Mouse (Mus musculus): ENCODE results near the gene Mdfic. TPM values are rescaled to one million over a fixed set of nuclear protein-coding genes. Genes with fewer than 3 reads are reported as not detected.

Mdfic gene
- total RNA-seq, 1 experiment from 2014 or later: 33.5 TPM

GRCm38 (mm10) chr6:15731452-15731851 lies 11.0 kb downstream of the Mdfic start:
- ATAC-seq (replicated peaks in 1 of 2; ENCODE audit: insufficient read depth in 1 of 2, low FRiP score in 2 of 2, low TSS enrichment in 1 of 2, low read depth in 1 of 2, poor library complexity in 2 of 2, severe bottlenecking in 2 of 2): no peak

DNA sequence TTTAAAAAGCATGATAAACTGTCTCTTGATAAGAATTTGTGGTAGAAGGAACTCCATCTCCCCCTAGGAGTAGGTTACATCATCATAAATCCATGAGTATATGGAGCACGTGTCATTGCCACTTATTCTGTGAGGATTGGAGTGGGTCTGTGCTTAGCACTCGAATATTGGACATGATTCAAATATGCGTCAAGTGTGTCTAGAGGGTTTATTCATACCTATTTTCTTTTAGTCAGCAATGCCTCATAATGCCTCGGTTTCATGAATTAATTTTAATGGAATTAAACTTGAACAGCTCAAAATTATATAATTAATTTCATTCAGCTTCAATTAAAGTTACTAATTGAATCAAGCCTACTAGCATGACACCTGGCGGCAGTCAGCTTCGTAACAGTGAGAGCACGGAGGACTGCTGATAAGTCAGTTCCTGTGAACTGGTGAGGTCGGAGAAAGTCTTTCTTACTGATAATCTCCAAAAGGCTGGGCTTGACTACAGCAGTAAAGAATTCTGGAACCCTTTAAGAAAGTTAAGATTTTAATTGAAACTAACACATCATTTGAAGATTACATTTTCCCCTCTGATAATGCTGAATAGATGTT lies 17.0 kb downstream of the Mdfic start:
- ATAC-seq (replicated peaks in 1 of 2; ENCODE audit: insufficient read depth in 1 of 2, low FRiP score in 2 of 2, low TSS enrichment in 1 of 2, low read depth in 1 of 2, poor library complexity in 2 of 2, severe bottlenecking in 2 of 2): no peak

DNA sequence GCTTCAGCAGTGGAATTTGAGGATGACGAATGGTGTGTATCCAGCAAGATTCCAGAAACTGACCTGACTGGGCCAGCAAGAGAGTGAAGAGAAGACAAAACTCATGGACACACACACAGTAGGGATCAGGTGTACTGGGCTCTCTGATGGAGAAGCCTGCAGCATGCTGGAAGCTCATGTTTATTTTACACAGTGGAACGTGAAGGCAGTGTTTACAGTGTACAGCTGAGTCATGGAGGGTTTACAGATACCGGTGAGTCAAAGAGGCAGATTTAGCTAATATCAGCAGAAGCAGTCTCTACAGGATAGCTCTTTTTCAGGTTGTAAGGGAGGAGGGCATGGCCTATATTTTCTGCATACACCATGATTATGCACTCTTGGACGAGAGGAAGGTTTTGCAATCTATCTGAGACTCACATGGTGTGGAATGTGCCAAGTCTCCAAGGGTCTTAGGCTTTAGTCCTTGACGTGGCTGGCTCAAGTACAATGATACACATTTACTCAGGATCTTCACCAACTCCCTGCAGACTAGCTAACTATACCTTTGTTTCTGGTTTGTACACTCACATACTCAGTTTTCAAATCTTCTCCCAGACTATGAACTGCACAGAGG lies 18.0 kb downstream of the Mdfic start:
- no peak for ATAC-seq (replicated peaks in 1 of 2; ENCODE audit: insufficient read depth in 1 of 2, low FRiP score in 2 of 2, low TSS enrichment in 1 of 2, low read depth in 1 of 2, poor library complexity in 2 of 2, severe bottlenecking in 2 of 2)

- ATAC-seq (replicated peaks in 1 of 2; ENCODE audit: insufficient read depth in 1 of 2, low FRiP score in 2 of 2, low TSS enrichment in 1 of 2, low read depth in 1 of 2, poor library complexity in 2 of 2, severe bottlenecking in 2 of 2): peak; percentile 78 to 87
These were observed 18.7 kb downstream of the Mdfic start for GRCm38 (mm10) chr6:15739132-15739531.

GRCm38 (mm10) chr6:15742591-15743149 lies 22.2 kb downstream of the Mdfic start:
- ATAC-seq (replicated peaks in 1 of 2; ENCODE audit: insufficient read depth in 1 of 2, low FRiP score in 2 of 2, low TSS enrichment in 1 of 2, low read depth in 1 of 2, poor library complexity in 2 of 2, severe bottlenecking in 2 of 2): no peak

- no peak for ATAC-seq (replicated peaks in 1 of 2; ENCODE audit: insufficient read depth in 1 of 2, low FRiP score in 2 of 2, low TSS enrichment in 1 of 2, low read depth in 1 of 2, poor library complexity in 2 of 2, severe bottlenecking in 2 of 2)
These were observed 22.9 kb downstream of the Mdfic start for GRCm38 (mm10) chr6:15743291-15743792.

DNA sequence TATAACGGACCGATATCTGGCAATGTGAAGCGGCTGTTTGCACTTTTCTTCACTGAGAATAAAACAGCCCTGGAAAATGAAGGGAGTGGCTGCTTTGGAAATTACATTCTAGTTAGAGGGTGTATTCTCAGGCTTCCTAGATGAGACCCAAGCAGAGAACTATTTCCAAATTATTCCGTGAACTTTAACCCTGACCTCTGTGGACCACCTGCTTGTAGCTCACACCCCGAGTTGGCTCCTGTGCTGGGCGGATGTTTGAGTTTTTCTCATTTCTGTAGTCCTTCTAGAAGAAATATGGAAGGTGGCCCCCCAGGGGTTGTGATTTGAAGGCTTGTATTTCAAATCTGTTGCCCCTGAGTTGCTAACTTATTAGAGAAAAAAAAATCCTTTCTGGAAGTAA lies 23.3 kb downstream of the Mdfic start:
- no peak for ATAC-seq (replicated peaks in 1 of 2; ENCODE audit: insufficient read depth in 1 of 2, low FRiP score in 2 of 2, low TSS enrichment in 1 of 2, low read depth in 1 of 2, poor library complexity in 2 of 2, severe bottlenecking in 2 of 2)

- ATAC-seq (replicated peaks in 1 of 2; ENCODE audit: insufficient read depth in 1 of 2, low FRiP score in 2 of 2, low TSS enrichment in 1 of 2, low read depth in 1 of 2, poor library complexity in 2 of 2, severe bottlenecking in 2 of 2): no peak
These were observed 24.9 kb downstream of the Mdfic start for GRCm38 (mm10) chr6:15745313-15745712.

DNA sequence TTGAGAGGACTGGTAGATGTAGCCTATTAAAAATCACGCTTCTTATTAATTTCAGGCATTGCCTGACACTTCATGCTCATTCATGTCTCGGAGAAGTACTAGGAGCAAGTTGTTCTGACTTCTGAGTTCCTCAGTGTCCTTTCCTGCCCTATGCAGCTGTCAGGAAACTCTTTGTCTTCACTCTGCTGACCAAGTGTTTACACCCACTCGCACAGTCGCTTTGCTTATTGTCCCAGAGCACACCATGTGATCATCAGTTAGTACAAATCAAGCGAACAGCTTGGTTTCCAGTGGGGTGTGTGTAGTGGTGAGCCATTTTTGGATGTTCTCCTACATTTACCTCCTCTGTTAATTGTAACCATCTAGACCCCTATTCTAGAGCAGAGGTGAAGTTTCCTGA lies 25.4 kb downstream of the Mdfic start:
- ATAC-seq (replicated peaks in 1 of 2; ENCODE audit: insufficient read depth in 1 of 2, low FRiP score in 2 of 2, low TSS enrichment in 1 of 2, low read depth in 1 of 2, poor library complexity in 2 of 2, severe bottlenecking in 2 of 2): no peak

DNA sequence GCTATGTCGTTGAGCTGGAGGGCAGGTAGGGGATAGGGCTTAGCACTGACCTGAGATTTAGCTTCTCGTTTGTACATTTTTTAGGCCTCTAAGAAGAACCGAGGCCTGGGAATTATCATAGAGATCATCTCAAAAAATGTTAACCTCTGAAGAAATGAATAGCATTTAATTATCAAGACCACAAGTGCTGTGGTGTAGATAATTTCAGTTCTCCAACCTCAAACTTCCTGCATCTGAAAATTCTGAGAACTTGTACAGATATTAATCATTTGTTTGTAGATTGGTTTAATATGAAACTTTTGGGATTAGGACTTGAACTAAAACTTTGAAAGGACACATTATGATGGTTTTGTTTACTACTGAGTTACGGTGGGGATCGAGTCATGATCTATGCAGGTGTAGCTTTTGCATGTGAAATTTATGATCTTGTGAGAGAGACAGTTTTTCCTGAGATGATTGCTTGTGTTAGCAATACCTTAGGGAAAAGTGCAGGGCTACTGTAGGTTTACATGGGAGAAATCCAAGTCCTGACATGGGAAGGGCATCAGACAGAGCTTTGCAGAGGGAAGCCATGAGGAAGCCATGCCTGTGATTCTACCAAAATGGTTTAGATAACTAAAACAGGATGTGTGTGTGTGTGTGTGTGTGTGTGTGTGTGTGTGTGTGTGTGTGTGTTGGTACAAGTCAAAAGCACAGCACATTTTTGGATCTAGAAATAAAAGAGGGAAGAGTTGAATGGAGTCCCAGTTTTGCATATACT lies 27.1 kb downstream of the Mdfic start:
- ATAC-seq (replicated peaks in 1 of 2; ENCODE audit: insufficient read depth in 1 of 2, low FRiP score in 2 of 2, low TSS enrichment in 1 of 2, low read depth in 1 of 2, poor library complexity in 2 of 2, severe bottlenecking in 2 of 2): peak; percentile 37 to 48; a peak in 2 of 4 replicates

DNA sequence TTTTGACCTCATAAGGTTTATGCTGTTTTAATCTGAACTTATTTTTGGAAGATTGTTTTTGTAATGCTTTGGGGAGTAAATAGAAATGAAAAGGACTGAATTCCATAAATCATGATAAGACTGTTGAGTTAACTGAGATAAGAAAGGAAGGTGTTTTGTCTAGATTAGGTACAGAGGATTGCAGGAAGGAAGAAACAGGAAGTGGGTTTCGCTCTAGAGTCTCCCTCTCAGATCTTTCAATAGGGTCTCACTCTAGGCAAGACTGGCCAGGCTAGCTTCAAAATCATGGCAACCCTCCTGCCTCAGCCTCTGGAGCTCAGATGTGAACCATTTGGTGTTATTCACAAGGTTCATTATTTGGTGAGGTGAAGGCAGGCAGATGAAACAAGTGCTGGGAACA lies 27.8 kb downstream of the Mdfic start:
- peak; percentile 16 to 61; a peak in 1 of 4 replicates for ATAC-seq (replicated peaks in 1 of 2; ENCODE audit: insufficient read depth in 1 of 2, low FRiP score in 2 of 2, low TSS enrichment in 1 of 2, low read depth in 1 of 2, poor library complexity in 2 of 2, severe bottlenecking in 2 of 2)

DNA sequence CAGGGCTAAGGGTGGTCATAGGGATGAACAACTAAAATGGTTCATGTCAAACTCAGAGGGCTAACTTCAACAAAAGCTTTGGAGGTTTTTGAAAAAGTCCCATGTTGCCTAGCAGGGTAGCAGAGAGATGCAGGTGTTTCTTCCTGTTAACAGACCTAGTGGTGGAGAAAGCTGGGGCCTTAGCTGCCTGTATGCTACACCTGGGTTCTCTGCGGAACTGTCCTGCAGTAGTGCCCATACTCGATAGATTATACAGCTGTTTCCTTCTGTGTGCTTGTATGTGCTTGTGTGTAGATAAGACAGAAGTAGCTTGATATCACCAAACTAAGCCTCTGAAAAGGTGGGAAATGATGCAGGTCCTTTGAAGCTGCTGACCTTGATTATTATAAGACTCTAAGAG lies 28.5 kb downstream of the Mdfic start:
- ATAC-seq (replicated peaks in 1 of 2; ENCODE audit: insufficient read depth in 1 of 2, low FRiP score in 2 of 2, low TSS enrichment in 1 of 2, low read depth in 1 of 2, poor library complexity in 2 of 2, severe bottlenecking in 2 of 2): 0 out of 4 replicates have a peak, but pooled peaks of 1 of the 2 experiments have one; percentile 35

GRCm38 (mm10) chr6:15750101-15750500 lies 29.6 kb downstream of the Mdfic start:
- no peak for ATAC-seq (replicated peaks in 1 of 2; ENCODE audit: insufficient read depth in 1 of 2, low FRiP score in 2 of 2, low TSS enrichment in 1 of 2, low read depth in 1 of 2, poor library complexity in 2 of 2, severe bottlenecking in 2 of 2)

DNA sequence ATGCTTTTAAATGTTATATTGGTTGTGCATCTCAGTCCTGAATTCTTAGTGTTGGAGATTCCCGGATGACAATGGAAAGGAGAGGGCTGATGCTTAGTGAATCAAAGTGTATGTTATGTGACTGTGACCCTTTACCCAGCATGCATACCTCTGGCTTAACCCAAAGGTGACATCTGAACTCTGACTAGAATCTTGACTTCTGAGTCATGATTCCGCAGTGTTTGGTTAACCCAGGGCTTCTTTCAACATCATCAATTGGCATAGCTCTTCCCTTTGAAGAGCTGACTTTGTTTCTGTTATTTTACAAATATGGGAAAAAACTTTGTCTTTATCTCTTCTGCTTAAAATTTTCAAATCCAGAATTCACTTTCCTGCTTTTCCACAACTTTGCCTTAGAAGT lies 30.9 kb downstream of the Mdfic start:
- ATAC-seq (replicated peaks in 1 of 2; ENCODE audit: insufficient read depth in 1 of 2, low FRiP score in 2 of 2, low TSS enrichment in 1 of 2, low read depth in 1 of 2, poor library complexity in 2 of 2, severe bottlenecking in 2 of 2): no peak

- no peak for ATAC-seq (replicated peaks in 1 of 2; ENCODE audit: insufficient read depth in 1 of 2, low FRiP score in 2 of 2, low TSS enrichment in 1 of 2, low read depth in 1 of 2, poor library complexity in 2 of 2, severe bottlenecking in 2 of 2)
These were observed 31.7 kb downstream of the Mdfic start for GRCm38 (mm10) chr6:15752160-15752559.

DNA sequence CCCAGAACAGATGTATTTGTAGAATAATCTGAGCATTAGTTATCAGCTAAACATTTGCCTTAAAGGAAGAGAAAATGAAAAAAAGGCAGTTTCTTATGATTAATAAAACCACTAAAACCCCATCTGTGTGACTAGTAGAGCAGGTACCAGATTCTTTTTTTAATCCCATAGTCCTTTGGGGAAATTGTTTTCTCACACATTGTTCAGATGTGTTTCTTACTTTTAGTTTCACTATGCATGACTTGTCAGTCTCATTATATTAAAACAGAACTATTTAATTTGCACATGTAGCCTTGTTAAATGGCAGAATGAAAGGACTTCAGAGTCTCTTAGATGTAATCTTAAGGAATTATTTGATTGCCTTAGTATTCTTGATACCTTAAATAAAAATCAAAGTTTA lies 32.7 kb downstream of the Mdfic start:
- no peak for ATAC-seq (replicated peaks in 1 of 2; ENCODE audit: insufficient read depth in 1 of 2, low FRiP score in 2 of 2, low TSS enrichment in 1 of 2, low read depth in 1 of 2, poor library complexity in 2 of 2, severe bottlenecking in 2 of 2)

- ATAC-seq (replicated peaks in 1 of 2; ENCODE audit: insufficient read depth in 1 of 2, low FRiP score in 2 of 2, low TSS enrichment in 1 of 2, low read depth in 1 of 2, poor library complexity in 2 of 2, severe bottlenecking in 2 of 2): peak; percentile 62 to 66; a peak in 3 of 4 replicates
These were observed 37.9 kb downstream of the Mdfic start for GRCm38 (mm10) chr6:15758394-15758793.

GRCm38 (mm10) chr6:15760750-15761149 lies 40.3 kb downstream of the Mdfic start:
- ATAC-seq (replicated peaks in 1 of 2; ENCODE audit: insufficient read depth in 1 of 2, low FRiP score in 2 of 2, low TSS enrichment in 1 of 2, low read depth in 1 of 2, poor library complexity in 2 of 2, severe bottlenecking in 2 of 2): no peak

Data from hematopoietic stem cell, adult 5-6 weeks (primary cell).